Mouse (Mus musculus) midbrain, embryonic 14.5 days (tissue): Measurements from ENCODE around the gene Zdhhc1. TPM values are rescaled to one million over a fixed set of nuclear protein-coding genes. Genes with fewer than 3 reads are reported as not detected.

Experiments
- ATAC-seq: fragments of 200-750 bp; cut with Nextera tagmentation; 2 replicates; pipeline ENCODE4 v1.8.0; 2017; ENCODE audit warnings: moderate number of reproducible peaks, moderate library complexity; ENCODE audit not compliant: low FRiP score, low TSS enrichment
- DNase-seq: peaks from one replicate; pipeline ENCODE4 v3.0.0-alpha.2; 2015
- H3K27ac ChIP-seq: fragments of 300-500 bp; sonication (generic); replicated peaks from 2 replicates; pipeline ENCODE4 v1.5.1; 2014; ENCODE audit warnings: mild to moderate bottlenecking, low read depth, low read length, moderate library complexity
- H3K27me3 ChIP-seq: fragments of 300-500 bp; sonication (generic); 2 replicates; pipeline ENCODE4 v1.6.1; 2014; ENCODE audit warnings: low read length, control low read depth, mixed read lengths; ENCODE audit not compliant: control insufficient read depth, insufficient read depth
- H3K36me3 ChIP-seq: fragments of 300-500 bp; sonication (generic); 2 replicates; pipeline ENCODE4 v1.6.1; 2014; ENCODE audit warnings: low read length, control low read depth; ENCODE audit not compliant: control insufficient read depth, insufficient read depth
- H3K4me1 ChIP-seq: fragments of 300-500 bp; sonication (generic); 2 replicates; pipeline ENCODE4 v1.6.1; 2014; ENCODE audit warnings: mild to moderate bottlenecking, antibody characterized with exemption, low read length, control low read depth; ENCODE audit not compliant: control insufficient read depth, insufficient read depth
- H3K4me2 ChIP-seq: fragments of 300-500 bp; sonication (generic); 2 replicates; pipeline ENCODE4 v1.6.1; 2014; ENCODE audit warnings: mild to moderate bottlenecking, low read length, moderate library complexity
- H3K4me3 ChIP-seq: fragments of 300-500 bp; sonication (generic); replicated peaks from 2 replicates; pipeline ENCODE4 v1.5.1; 2014; ENCODE audit warnings: low read depth, low read length
- H3K9ac ChIP-seq: fragments of 300-500 bp; sonication (generic); replicated peaks from 2 replicates; pipeline ENCODE4 v1.6.1; 2014; ENCODE audit warnings: mild to moderate bottlenecking, low read length, moderate library complexity
- H3K9me3 ChIP-seq: fragments of 300-500 bp; sonication (generic); 2 replicates; pipeline ENCODE4 v1.6.1; 2016; ENCODE audit warnings: low read length, control low read depth, mixed read lengths; ENCODE audit not compliant: control insufficient read depth
- WGBS: fragments of 180-500 bp; shearing (Covaris S2); extraction: QIAGEN DNeasy Blood & Tissue Kit; methylation state at CpG from one replicate; pipeline ENCODE4 v1.1.7; 2014; 5-methylcytosine and 5-hydroxymethylcytosine counted together
- polyA plus RNA-seq: library from polyadenylated mRNA; unstranded; fragments of >200 nt; fragmentation: Nextera tagmentation; extraction: Ambion mirVana; gene quantifications from 2 replicates; pipeline ENCODE4 v1.2.1, GENCODE M21; 2014

Gene Zdhhc1
- polyA plus RNA-seq, 1 experiment from 2014 or later, result 25.2 TPM

DNA sequence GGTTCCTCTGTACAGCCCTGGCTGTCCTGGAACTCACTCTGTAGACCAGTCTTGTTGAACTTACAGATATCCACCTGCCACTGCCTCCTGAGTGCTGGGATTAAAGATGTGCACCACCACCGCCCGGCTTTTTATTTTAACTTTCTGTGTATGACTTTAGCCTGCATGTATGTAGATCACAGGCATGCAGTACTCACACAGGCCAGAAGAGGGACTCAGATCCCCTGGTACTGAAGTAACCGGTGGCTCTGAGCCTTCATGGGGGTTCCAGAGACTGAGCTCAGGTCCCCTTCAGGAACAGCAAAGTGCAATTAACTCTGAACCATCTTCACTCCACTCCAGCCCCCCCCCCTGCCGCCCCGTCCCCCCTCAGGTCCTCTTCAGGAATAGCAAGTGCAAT, 57.8 kb downstream of the Zdhhc1 start:
- no peak for ATAC-seq
- H3K36me3 ChIP-seq, result no peaks in the 10 kb centered on the region
- H3K27ac ChIP-seq, result no peak overlapping the region
- WGBS, result 34% methylated on average over 5 of the region's 5 CpGs
- peaks cover 7% of the 10 kb centered on the region for H3K4me1 ChIP-seq
- no peaks in the 10 kb centered on the region for H3K9me3 ChIP-seq
- DNase-seq, result peak; percentile 53
- H3K4me2 ChIP-seq, result no peak overlapping the region
- no peak overlapping the region for H3K9ac ChIP-seq
- H3K4me3 ChIP-seq, result no peak overlapping the region
- H3K27me3 ChIP-seq, result no peaks in the 10 kb centered on the region

- ATAC-seq, result no peak
- Histone ChIP-seq H3K4me1 (peaks cover 22% of the 10 kb centered on the region), H3K4me3 (no peak overlapping the region), H3K36me3 (no peaks in the 10 kb centered on the region), H3K4me2 (no peak overlapping the region), H3K9me3 (no peaks in the 10 kb centered on the region), H3K27me3 (no peaks in the 10 kb centered on the region), H3K9ac (no peak overlapping the region), H3K27ac (no peak overlapping the region)
- no peak for DNase-seq
- 84% methylated on average over 5 of the region's 5 CpGs for WGBS
Measured at GRCm38 (mm10) chr8:105437078-105437748, 59.5 kb downstream of the Zdhhc1 start.

- Histone ChIP-seq H3K27me3 (no peaks in the 10 kb centered on the region), H3K4me1 (peaks cover 31% of the 10 kb centered on the region), H3K9ac (no peak overlapping the region), H3K4me2 (no peak overlapping the region), H3K9me3 (no peaks in the 10 kb centered on the region), H3K36me3 (no peaks in the 10 kb centered on the region), H3K4me3 (no peak overlapping the region), H3K27ac (no peak overlapping the region)
- DNase-seq (no peak), ATAC-seq (no peak)
- 70% methylated on average over 5 of the region's 5 CpGs for WGBS
Measured at GRCm38 (mm10) chr8:105436218-105436617, 60.5 kb downstream of the Zdhhc1 start.

DNA sequence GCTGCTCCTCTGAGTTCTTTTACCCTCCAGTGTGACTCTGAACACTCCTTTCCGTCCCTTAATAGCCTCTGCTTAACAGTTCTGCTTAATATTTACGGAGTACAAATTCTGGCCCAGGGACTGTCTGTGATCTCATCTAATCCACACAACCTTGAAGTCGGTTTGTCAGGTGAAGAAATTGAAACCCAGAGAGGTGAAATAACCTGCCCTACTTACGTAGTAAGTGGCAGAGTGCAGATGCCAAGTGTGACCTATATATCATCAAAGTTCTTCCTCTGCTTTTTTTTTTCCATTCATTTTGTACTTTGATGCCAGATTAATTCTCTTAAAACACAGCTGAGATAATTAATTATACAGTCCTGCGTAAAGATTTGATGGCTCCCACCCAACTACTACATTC, 62.6 kb downstream of the Zdhhc1 start:
- Histone ChIP-seq H3K27ac (0 out of 2 replicates have a peak overlapping the region, but pooled peaks have one; percentile 45), H3K9ac (no peak overlapping the region), H3K27me3 (no peaks in the 10 kb centered on the region), H3K4me2 (no peak overlapping the region), H3K36me3 (no peaks in the 10 kb centered on the region), H3K4me3 (no peak overlapping the region), H3K4me1 (peaks cover 25% of the 10 kb centered on the region), H3K9me3 (no peaks in the 10 kb centered on the region)
- WGBS, result 69% methylated on average over 5 of the region's 5 CpGs
- no peak for DNase-seq
- no peak for ATAC-seq

- H3K4me1 ChIP-seq, result peaks cover 25% of the 10 kb centered on the region
- H3K36me3 ChIP-seq, result no peaks in the 10 kb centered on the region
- H3K27ac ChIP-seq, result peak overlapping the region; percentile 45; the same call in 1 of the 2 replicates
- H3K27me3 ChIP-seq, result no peaks in the 10 kb centered on the region
- no peak overlapping the region for H3K4me2 ChIP-seq
- no peak for DNase-seq
- H3K4me3 ChIP-seq, result no peak overlapping the region
- 22% methylated on average over 5 of the region's 5 CpGs for WGBS
- ATAC-seq, result no peak; the same call in 1 of the 2 replicates
- no peak overlapping the region for H3K9ac ChIP-seq
- no peaks in the 10 kb centered on the region for H3K9me3 ChIP-seq
Measured at GRCm38 (mm10) chr8:105433511-105433910, 63.2 kb downstream of the Zdhhc1 start.

DNA sequence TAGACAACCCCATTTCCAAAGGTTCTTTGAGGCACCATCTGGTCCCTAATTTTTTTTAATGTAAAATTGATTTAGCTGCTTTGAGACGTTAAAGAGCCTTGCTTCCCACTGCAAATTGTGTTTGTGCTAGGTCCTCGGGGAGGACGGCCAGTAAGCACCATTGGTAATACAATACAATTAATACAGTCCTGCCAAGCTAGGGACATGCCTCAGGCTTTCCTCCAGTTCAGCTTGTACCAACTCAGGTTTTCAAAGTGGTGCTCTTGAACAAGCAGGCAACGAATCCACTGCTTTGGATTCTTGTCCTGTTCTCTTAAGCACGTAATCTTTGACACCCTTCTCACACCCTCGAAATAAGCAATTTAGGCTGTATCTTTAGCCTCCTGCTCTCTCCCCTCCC, 63.7 kb downstream of the Zdhhc1 start:
- Histone ChIP-seq H3K4me2 (no peak overlapping the region), H3K4me1 (peaks cover 25% of the 10 kb centered on the region), H3K36me3 (no peaks in the 10 kb centered on the region), H3K9me3 (no peaks in the 10 kb centered on the region), H3K27ac (peak overlapping the region; percentile 26; the same call in 1 of the 2 replicates), H3K27me3 (no peaks in the 10 kb centered on the region), H3K4me3 (no peak overlapping the region), H3K9ac (no peak overlapping the region)
- ATAC-seq, result no peak; the same call in 1 of the 2 replicates
- DNase-seq, result peak; percentile 52
- 27% methylated on average over 6 of the region's 6 CpGs for WGBS

DNA sequence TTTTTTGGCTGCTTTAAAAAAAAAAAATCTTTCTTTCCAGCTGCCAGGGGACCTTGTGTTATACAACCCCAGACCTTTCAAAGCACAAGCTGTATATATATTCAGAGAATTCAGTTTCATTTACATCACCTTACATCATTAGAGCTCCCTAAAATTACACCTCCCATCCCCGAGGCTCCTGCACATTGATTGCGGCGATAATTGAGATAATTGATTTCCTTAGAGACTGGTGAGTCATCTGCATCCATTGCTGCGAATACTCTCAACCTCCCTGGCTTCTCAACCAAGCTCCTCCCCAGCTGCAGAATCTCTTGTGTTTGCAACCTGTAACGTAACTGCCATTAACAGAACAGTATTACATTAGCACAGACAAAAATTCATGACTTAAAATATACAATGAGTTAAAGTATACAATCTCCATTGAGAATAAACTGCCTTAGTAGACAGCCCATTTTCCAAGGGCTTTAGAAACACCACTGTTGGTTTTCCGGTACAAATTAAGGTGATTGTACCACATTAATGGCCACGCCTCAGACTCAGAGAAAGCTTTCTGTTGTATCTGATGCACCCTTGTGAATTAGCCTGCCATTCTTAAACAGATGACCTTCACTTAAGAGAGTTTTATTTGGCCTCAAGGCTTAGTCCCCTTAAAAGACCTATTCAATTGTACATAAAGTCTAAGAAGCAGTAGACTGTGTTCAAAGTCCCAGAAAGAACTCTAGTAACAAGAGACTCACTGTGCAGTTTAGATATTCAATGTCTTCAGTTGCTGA, 64.8 kb downstream of the Zdhhc1 start:
- 46% methylated on average over 7 of the region's 7 CpGs for whole genome bisulfite sequencing
- ATAC-seq (no peak), DNase-seq (peak; percentile 40)
- Histone ChIP-seq H3K9me3 (no peaks in the 10 kb centered on the region), H3K9ac (no peak overlapping the region), H3K27ac (0 out of 2 replicates have a peak overlapping the region, but pooled peaks have one; percentile 2), H3K36me3 (no peaks in the 10 kb centered on the region), H3K4me1 (peaks cover 25% of the 10 kb centered on the region), H3K4me2 (no peak overlapping the region), H3K27me3 (no peaks in the 10 kb centered on the region), H3K4me3 (no peak overlapping the region)

- H3K9ac ChIP-seq, result no peak overlapping the region
- WGBS, result 86% methylated on average over 6 of the region's 6 CpGs
- H3K4me1 ChIP-seq, result peaks cover 6% of the 10 kb centered on the region; the same call in 1 of the 2 replicates
- H3K36me3 ChIP-seq, result no peaks in the 10 kb centered on the region
- no peak overlapping the region for H3K4me3 ChIP-seq
- no peaks in the 10 kb centered on the region for H3K27me3 ChIP-seq
- no peaks in the 10 kb centered on the region for H3K9me3 ChIP-seq
- no peak overlapping the region for H3K4me2 ChIP-seq
- ATAC-seq, result no peak
- no peak for DNase-seq
- no peak overlapping the region for H3K27ac ChIP-seq
Measured at GRCm38 (mm10) chr8:105426878-105427277, 69.8 kb downstream of the Zdhhc1 start.
